Mouse (Mus musculus): ENCODE results near the gene Car5a.

The Car5a gene

DNA sequence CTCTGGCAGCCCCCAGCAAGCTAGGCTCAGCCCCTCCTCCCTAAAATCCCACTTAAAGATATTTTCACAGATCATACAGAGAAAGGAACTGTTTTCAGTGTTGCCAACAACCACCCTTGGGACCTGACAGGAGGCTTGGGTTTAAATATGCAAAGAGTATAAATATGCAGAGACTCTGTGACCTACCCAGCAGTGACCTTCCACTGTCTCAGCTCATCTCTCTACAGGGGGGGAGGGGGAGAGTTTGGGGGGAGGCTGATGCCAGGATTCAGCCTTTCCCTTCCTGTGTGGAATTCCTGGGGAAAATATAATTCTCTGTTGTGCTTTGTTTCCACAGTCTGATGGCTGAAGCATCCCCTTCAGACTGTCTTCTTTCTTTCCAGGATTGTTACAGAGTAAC, 9.8 kb downstream of the Car5a start:
- DNase-seq (ENCODE audit: low spot score in 2 of 2): no peak

- peak in 1 of 2 experiments; percentile 39 for DNase-seq (ENCODE audit: low spot score in 2 of 2)
Observed at GRCm38 (mm10) chr8:121934506-121934905, 10.2 kb downstream of the Car5a start.

DNA sequence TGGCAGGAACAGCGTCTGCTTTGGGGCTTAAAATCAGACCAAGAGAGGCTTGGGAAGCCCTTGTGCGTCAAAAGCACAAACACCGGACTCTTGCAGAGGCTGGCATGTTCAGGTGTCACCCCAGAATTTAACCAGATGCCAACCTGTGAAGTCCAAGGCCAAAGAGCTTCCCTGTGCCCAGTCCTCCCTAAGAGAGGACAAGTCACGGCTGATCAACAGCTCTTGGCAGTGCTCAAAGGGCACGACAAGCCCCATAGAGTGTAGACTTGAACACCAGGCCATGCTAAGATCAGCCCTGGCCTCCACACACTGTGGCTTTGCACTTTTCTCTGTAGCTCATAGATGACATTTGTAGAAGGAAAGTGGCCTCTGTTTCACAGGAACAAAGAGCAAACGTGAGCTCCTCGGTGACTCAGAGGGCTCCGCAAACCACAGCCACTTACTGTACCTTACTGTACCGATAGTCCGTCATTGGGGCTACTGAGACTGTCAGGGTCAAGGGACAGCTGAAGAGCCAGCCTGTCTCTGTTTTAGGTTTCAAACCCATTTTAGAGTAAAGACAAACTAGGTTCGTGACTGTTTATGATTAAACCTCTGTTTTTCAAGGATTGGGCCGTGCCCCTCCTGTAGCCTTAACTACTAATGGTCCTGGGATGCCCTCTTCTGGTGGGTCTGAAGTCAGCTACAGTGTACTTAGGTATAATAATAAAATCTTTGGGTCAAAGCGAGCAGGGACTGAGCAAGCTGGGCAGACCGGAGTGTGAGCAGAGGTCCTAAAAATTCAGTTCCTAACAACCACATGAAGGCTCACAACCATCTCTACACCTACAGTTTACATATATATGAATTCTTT, 11.8 kb downstream of the Car5a start:
- no peak for DNase-seq (ENCODE audit: low spot score in 2 of 2)

DNA sequence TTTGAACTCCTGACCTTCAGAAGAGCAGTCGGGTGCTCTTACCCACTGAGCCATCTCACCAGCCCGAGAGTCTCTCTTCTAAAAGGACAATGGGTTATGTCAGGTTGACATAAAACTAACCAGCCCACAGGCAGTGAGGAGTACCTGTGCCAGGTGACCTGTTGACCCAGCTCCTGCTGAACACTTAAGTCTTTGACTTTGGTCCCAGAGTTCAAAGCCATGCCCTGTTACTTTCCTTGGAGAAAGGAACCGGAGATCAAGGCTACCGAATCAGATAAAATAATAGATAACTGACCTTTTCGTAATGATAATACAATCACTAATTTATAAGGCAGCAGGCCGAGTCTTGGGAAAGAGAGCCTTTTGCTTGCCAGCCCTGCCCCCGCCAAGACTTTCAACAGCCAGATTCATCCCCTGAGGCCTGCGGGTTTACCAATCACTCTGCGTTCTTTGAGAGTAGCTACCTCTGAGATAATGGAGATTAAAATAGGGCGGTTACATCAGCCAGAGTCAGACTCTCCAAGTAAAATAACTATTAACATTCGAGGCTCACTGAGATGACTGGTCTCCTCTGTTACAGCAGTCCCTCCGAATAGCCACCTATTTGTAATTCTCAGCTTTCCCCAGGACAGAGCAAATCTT, 12.6 kb downstream of the Car5a start:
- DNase-seq (ENCODE audit: low spot score in 2 of 2): no peak

GRCm38 (mm10) chr8:121931571-121931970, 13.1 kb downstream of the Car5a start:
- DNase-seq (ENCODE audit: low spot score in 2 of 2): no peak

DNA sequence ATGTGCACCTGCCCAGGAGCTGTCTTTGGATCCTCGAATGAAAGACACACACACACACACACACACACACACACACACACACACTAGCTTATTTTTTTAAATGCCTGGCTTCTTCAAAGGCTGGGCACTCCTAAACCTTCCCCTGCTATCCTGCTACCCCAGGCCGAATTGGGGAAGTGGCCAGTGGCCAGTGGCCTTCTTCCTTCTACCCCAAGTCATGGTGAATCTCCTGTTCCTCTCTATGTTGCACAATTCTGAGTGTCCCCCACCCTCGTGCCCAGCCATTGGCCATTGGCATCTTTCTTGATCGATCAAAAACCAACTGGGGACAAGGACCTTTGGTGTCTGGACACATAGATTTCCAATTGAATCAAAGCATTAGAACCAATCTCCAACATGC, 14.7 kb downstream of the Car5a start:
- DNase-seq (ENCODE audit: low spot score in 2 of 2): no peak

- peak in 1 of 2 experiments; percentile 44 for DNase-seq (ENCODE audit: low spot score in 2 of 2)
Observed at GRCm38 (mm10) chr8:121927316-121927715, 17.4 kb downstream of the Car5a start.

DNA sequence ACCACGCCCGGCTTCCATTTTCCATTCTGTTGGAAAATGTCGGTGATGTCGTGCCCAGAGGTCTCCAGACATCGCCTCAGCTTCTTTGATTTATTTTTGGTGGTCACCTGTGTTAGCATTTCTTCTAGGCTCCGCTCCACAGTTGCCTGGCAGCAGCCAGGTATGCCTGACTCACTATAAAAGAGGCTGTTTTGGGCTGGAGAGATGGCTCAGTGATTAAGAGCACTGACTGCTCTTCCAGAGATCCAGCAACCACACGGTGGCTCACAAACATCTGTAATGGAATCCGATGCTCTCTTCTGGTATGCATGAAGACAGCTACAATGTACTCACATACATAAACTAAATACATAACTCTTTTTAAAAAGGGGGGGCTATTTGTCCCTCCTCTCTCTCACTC, 18.4 kb downstream of the Car5a start:
- DNase-seq (ENCODE audit: low spot score in 2 of 2): no peak

- DNase-seq (ENCODE audit: low spot score in 2 of 2): peak; percentile 74 to 92
Observed at GRCm38 (mm10) chr8:121925624-121926023, 19.1 kb downstream of the Car5a start.

GRCm38 (mm10) chr8:121924681-121925080, 20.0 kb downstream of the Car5a start:
- no peak for DNase-seq (ENCODE audit: low spot score in 2 of 2)

DNA sequence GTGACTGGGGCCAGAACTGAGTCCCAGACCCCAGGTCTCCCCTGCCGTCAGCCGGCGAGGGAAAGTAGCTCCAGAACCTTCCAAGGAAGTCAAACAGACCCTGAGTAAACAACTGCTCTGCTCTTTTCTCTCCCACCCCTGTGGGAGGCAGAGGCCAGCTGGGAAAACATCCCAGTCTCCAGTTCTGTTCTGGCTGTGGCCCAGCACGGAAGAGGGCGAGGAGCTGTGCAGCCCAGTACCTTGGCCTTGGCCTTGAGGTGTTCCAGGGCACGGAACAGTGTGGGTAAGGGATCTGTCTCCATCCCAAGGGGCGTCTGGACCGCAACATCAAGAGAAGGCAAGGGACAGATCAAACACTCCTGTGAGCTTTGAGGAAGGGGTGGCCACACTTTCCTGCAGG, 22.6 kb downstream of the Car5a start:
- no peak for DNase-seq (ENCODE audit: low spot score in 2 of 2)

DNA sequence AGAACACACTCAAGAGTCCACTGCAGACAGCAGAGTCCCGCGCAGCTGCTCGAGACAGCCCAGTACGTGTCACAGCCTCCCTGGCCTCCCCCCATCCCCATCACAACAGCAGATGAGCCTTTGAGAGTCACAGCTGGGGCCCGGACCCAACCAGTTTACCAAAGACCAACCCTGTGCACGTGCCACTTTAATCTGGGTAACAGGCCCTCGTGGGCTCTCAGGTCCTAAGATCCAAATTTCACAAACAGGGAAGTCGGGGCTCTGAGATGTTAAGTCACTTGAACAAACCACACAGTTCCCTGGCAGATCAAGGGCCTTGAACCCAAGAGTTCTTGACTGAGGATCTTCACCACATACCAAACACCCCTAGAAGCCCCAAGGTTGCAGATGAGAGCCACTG, 23.1 kb downstream of the Car5a start:
- DNase-seq (ENCODE audit: low spot score in 2 of 2): no peak

DNA sequence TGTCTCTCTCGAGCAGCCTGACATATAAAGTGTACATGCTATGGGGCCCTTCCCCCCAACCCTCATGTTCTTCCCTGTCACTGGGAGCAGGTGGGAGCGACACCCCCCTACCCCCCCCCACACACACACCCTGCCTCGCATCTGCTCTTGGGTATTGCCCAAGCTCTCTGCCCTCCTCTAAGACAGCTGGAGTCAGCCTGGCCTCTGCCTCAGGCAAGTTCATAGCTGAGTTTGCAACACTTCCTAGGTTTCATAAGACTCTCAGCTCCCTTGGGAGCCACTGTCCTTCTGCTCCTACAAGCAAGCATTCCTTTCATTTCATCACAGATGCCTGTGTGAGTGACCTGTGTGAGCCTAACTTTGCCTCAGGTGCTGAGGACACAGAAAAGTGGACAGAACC, 25.0 kb downstream of the Car5a start:
- DNase-seq (ENCODE audit: low spot score in 2 of 2): no peak

GRCm38 (mm10) chr8:121919158-121919557, 25.5 kb downstream of the Car5a start:
- DNase-seq (ENCODE audit: low spot score in 2 of 2): no peak

DNA sequence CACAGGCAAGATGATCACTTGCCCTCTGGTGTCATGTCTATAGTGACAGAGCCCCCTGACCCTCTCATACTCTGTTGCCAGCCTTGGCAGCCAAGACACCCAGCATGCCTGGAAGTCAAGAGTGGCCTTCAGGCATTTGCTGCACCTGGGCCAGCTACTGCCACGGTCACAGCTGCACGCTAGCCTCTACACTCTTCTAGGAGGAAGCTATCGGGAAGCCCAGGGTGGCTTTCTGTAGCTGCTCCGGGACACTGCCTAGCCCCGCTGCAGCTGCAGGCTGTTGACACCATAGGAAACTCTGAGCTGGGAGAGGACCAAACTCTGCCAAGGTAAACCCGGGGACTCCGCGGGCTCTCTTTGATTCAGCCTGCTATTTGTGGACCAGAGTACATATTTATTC, 31.3 kb downstream of the Car5a start:
- no peak for DNase-seq (ENCODE audit: low spot score in 2 of 2)

GRCm38 (mm10) chr8:121912831-121913230, 31.9 kb downstream of the Car5a start:
- no peak for DNase-seq (ENCODE audit: low spot score in 2 of 2)

GRCm38 (mm10) chr8:121911987-121912386, 32.7 kb downstream of the Car5a start:
- DNase-seq (ENCODE audit: low spot score in 2 of 2): no peak

DNA sequence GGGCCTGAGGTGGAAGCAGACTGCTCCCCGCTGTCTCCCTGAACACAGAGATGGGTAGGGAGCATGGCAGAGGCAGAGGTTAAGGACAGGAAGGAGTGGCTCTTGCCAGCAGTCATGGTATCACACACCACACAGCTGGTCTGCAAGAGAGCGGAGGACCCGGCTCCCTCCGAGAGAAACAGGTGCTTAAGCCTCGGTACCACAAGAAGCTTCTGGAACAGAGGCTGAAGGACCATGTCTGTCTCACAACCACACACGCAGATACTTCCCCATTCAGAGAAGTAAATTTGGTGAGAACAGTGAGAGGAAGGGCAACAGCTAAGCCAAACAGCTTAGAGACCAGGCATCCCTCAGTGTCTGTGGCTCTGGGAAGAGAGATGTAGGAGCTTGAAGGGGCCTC, 33.3 kb downstream of the Car5a start:
- DNase-seq (ENCODE audit: low spot score in 2 of 2): no peak

DNA sequence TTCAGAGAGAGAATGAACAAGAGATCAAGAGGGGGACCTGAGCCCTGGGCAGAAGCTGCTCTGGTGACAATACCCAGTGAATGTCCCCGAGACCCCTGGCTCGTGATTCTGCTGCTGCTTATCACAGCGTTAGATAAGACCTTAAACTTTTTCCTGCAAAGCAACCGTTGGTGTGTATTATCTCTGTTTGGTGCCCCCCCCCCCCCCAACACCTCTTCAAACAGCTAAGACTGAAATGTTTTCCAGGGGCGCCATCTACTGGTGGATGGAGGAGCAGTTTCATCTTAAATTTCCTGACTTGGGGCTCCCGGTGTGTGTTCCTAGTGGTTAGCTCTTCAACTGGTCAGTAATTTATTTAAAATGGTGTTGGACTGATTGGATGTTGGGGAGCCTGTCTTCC, 35.0 kb downstream of the Car5a start:
- DNase-seq (ENCODE audit: low spot score in 2 of 2): peak; percentile 82 to 92

GRCm38 (mm10) chr8:121909148-121909541, 35.6 kb downstream of the Car5a start:
- DNase-seq (ENCODE audit: low spot score in 2 of 2): no peak

GRCm38 (mm10) chr8:121908378-121909147, 36.1 kb downstream of the Car5a start:
- no peak for DNase-seq (ENCODE audit: low spot score in 2 of 2)

- DNase-seq (ENCODE audit: low spot score in 2 of 2): peak; percentile 99 to 100
Observed at GRCm38 (mm10) chr8:121907587-121908248, 37.0 kb downstream of the Car5a start, which contains the start of gene Slc7a5. TSS of gene Slc7a5 (minus strand) at chr8:121907694.
